Mouse (Mus musculus) hindbrain, embryonic 14.5 days (tissue): Measurements from ENCODE around the gene Cmc1. TPM values are rescaled to one million over a fixed set of nuclear protein-coding genes. Genes with fewer than 3 reads are reported as not detected.
A peak's percentile ranks its signal among the peaks of the same experiment; 100 is the strongest.

Experiments used
- ATAC-seq: fragments of 200-750 bp; cut with Nextera tagmentation; 2 replicates; pipeline ENCODE4 v1.8.0; 2017; ENCODE audit warnings: moderate number of reproducible peaks, mild to moderate bottlenecking, moderate TSS enrichment, moderate library complexity; ENCODE audit not compliant: low FRiP score
- DNase-seq: peaks from one replicate; pipeline ENCODE4 v3.0.0-alpha.2; 2015; ENCODE audit warnings: low spot score
- H3K27ac ChIP-seq: fragments of 300-500 bp; sonication (generic); 2 replicates; pipeline ENCODE4 v1.5.1; 2014; ENCODE audit warnings: mild to moderate bottlenecking, moderate library complexity
- H3K27me3 ChIP-seq: fragments of 300-500 bp; sonication (generic); 2 replicates; pipeline ENCODE4 v1.6.1; 2014; ENCODE audit warnings: mild to moderate bottlenecking, low read length, mixed read lengths; ENCODE audit not compliant: control insufficient read depth, insufficient read depth
- H3K36me3 ChIP-seq: fragments of 300-500 bp; sonication (generic); replicated peaks from 2 replicates; pipeline ENCODE4 v1.6.1; 2014; ENCODE audit not compliant: control insufficient read depth, insufficient read depth
- H3K4me1 ChIP-seq: fragments of 300-500 bp; sonication (generic); replicated peaks from 2 replicates; pipeline ENCODE4 v1.6.1; 2014; ENCODE audit warnings: antibody characterized with exemption, low read length, mixed read lengths; ENCODE audit not compliant: control insufficient read depth, insufficient read depth
- H3K4me2 ChIP-seq: fragments of 300-500 bp; sonication (generic); replicated peaks from 2 replicates; pipeline ENCODE4 v1.6.1; 2014; ENCODE audit warnings: mild to moderate bottlenecking, moderate library complexity
- H3K4me3 ChIP-seq: fragments of 300-500 bp; sonication (generic); replicated peaks from 2 replicates; pipeline ENCODE4 v1.5.1; 2014; ENCODE audit warnings: mild to moderate bottlenecking, low read length
- H3K9ac ChIP-seq: fragments of 300-500 bp; sonication (generic); 2 replicates; pipeline ENCODE4 v1.6.1; 2014
- H3K9me3 ChIP-seq: fragments of 300-500 bp; sonication (generic); 2 replicates; pipeline ENCODE4 v1.6.1; 2016; ENCODE audit warnings: low read length; ENCODE audit not compliant: control insufficient read depth
- WGBS: fragments of 180-500 bp; shearing (Covaris S2); extraction: QIAGEN DNeasy Blood & Tissue Kit; methylation state at CpG from one replicate; pipeline ENCODE4 v1.1.7; 2014; 5-methylcytosine and 5-hydroxymethylcytosine counted together
- polyA plus RNA-seq: library from polyadenylated mRNA; unstranded; fragments of >200 nt; fragmentation: Nextera tagmentation; extraction: Ambion mirVana; gene quantifications from 2 replicates; pipeline ENCODE4 v1.2.1, GENCODE M21; 2014

Gene Cmc1
- polyA plus RNA-seq, 1 experiment from 2014 or later, result 48.6 TPM

- WGBS, result 29% methylated on average over 1 of the region's 1 CpGs
- H3K9ac ChIP-seq, result no peak overlapping the region
- no peaks in the 10 kb centered on the region for H3K9me3 ChIP-seq
- H3K27ac ChIP-seq, result no peak overlapping the region
- H3K4me2 ChIP-seq, result no peak overlapping the region
- no peak overlapping the region for H3K4me3 ChIP-seq
- DNase-seq, result peak; percentile 76
- no peaks in the 10 kb centered on the region for H3K27me3 ChIP-seq
- H3K36me3 ChIP-seq, result peaks cover 63% of the 10 kb centered on the region
- ATAC-seq, result no peak
- H3K4me1 ChIP-seq, result no peaks in the 10 kb centered on the region
Measured at GRCm38 (mm10) chr9:118053286-118053685, 96.7 kb downstream of the Cmc1 start.

DNA sequence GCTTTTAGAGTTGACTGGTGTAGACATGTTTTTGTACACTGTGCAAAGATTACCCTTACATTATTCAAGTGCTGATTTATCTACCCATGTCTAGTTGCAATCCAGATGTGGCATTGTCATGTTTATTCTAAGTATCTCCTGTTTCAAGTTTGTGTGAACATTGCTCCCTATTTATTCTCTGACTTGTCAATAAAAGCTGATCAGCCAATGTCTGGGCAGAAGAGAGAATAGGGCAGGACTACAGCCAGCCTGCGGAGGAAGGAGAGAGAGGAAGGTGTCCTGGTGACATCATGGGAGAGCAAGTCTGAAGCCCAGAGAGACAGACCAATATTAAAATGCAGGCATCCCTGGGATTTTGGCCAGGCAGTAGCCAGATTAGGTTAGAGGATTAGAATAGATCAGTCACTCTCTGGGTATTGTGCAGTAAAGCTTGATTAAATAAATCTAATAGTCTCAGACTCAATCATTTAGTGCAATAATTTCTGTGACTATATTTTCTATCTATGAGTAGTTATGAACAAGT lies 104.9 kb downstream of the Cmc1 start:
- H3K4me1 ChIP-seq, result peaks cover 23% of the 10 kb centered on the region
- no peak for ATAC-seq
- no peaks in the 10 kb centered on the region for H3K9me3 ChIP-seq
- DNase-seq, result no peak
- H3K4me2 ChIP-seq, result no peak overlapping the region
- H3K9ac ChIP-seq, result no peak overlapping the region
- H3K4me3 ChIP-seq, result no peak overlapping the region
- no peaks in the 10 kb centered on the region for H3K27me3 ChIP-seq
- peaks cover 18% of the 10 kb centered on the region for H3K36me3 ChIP-seq
- WGBS, result 68% methylated on average over 1 of the region's 1 CpGs
- H3K27ac ChIP-seq, result no peak overlapping the region

GRCm38 (mm10) chr9:118043581-118043980 lies 106.4 kb downstream of the Cmc1 start:
- no peak overlapping the region for H3K4me3 ChIP-seq
- no peaks in the 10 kb centered on the region for H3K9me3 ChIP-seq
- no peaks in the 10 kb centered on the region for H3K27me3 ChIP-seq
- H3K27ac ChIP-seq, result no peak overlapping the region
- no peak overlapping the region for H3K9ac ChIP-seq
- no peak overlapping the region for H3K4me2 ChIP-seq
- 92% methylated on average over 3 of the region's 3 CpGs for WGBS
- ATAC-seq, result no peak
- peaks cover 26% of the 10 kb centered on the region for H3K4me1 ChIP-seq
- H3K36me3 ChIP-seq, result peaks cover 8% of the 10 kb centered on the region
- DNase-seq, result no peak

DNA sequence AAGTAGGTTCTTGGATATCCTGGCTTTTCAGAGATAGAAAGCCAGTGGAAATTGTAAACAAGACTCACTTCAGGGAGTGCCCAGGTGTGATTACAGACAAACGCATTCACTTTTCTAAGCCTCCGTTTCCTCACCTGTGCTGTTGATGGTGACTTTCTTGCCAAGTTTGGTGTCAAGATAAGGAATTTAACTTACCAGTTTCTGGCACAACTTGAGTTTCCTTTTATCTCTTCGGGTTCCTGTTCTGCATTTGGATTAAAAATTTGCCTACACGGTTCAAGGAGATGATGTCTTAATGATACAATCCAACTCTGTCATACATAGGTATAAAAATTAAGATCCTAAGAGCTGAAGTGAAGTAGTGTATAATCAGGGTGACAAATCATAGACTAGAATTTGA lies 107.2 kb downstream of the Cmc1 start:
- Histone ChIP-seq H3K4me3 (no peak overlapping the region), H3K36me3 (peaks cover 4% of the 10 kb centered on the region; the same call in 1 of the 2 replicates), H3K27me3 (no peaks in the 10 kb centered on the region), H3K27ac (no peak overlapping the region), H3K4me1 (peaks cover 26% of the 10 kb centered on the region), H3K9me3 (no peaks in the 10 kb centered on the region), H3K9ac (no peak overlapping the region), H3K4me2 (peak overlapping the region; percentile 74)
- ATAC-seq, result no peak
- no peak for DNase-seq
- WGBS, result 94% methylated on average over 4 of the region's 4 CpGs

GRCm38 (mm10) chr9:118041646-118042045 lies 108.3 kb downstream of the Cmc1 start:
- Histone ChIP-seq H3K9me3 (no peaks in the 10 kb centered on the region), H3K27ac (no peak overlapping the region), H3K36me3 (no peaks in the 10 kb centered on the region), H3K9ac (peak overlapping the region; percentile 89), H3K4me1 (peaks cover 26% of the 10 kb centered on the region), H3K4me2 (peak overlapping the region; percentile 74), H3K27me3 (no peaks in the 10 kb centered on the region), H3K4me3 (peak overlapping the region; percentile 75)
- ATAC-seq (no peak), DNase-seq (no peak)
- WGBS, result 17% methylated on average over 5 of the region's 5 CpGs

- no peaks in the 10 kb centered on the region for H3K9me3 ChIP-seq
- WGBS, result 1% methylated on average over 21 of the region's 21 CpGs
- no peaks in the 10 kb centered on the region for H3K36me3 ChIP-seq
- peaks cover 26% of the 10 kb centered on the region for H3K4me1 ChIP-seq
- ATAC-seq (no peak), DNase-seq (peak; percentile 34)
- H3K4me2 ChIP-seq, result peak overlapping the region; percentile 74
- peak overlapping the region; percentile 89 for H3K9ac ChIP-seq
- peak overlapping the region; percentile 75 for H3K4me3 ChIP-seq
- no peaks in the 10 kb centered on the region for H3K27me3 ChIP-seq
- peak overlapping the region; percentile 97 for H3K27ac ChIP-seq
Measured at GRCm38 (mm10) chr9:118041022-118041400, 109.0 kb downstream of the Cmc1 start.

DNA sequence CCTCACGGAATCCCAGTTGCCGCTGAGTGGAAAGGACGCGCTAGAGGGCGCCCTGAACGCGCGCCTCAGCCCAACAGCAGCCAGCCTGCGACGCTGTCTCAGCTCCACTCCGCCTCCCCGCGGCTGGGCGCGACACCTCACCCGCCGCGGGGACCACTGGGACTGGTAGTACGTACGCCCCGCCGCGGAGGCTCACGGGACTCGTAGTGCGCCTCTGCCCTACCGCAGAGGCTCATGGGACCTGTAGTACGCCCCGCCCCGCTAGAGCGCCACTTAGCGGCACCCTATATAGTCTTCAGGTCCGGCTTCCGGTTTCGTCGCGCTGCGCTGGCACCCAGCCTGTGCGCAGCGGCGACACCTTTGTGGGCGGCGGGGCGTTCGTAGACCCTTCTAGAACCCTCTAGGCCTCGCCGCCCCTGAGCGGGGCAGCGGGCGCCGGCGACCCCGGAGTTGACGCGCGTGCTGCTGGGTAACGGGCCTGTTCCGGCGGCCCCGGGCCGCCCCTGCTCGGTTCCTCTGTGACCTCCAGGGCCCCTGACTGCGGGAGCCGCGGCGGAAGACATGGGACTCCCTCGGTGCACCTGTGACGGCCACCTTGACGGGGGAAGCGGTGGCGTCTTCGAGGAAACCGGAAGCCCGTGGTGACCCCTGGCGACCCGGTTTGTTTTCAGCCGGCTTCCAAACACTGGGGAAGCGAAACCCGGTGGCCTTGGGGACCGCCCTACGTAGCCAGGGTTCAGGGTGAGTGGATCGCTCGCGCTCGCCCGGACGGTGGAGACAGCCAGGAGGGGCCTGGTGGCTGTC lies 109.6 kb downstream of the Cmc1 start, which contains the start of gene Azi2:
Gene Azi2, plus strand, starts transcription at position 282 of the 804 bp plus-strand sequence.
- Histone ChIP-seq H3K27me3 (no peaks in the 10 kb centered on the region), H3K4me2 (peak within 1 kb of the TSS; percentile 74), H3K4me3 (peak within 1 kb of the TSS; percentile 75), H3K9me3 (no peaks in the 10 kb centered on the region), H3K4me1 (peaks cover 26% of the 10 kb centered on the region), H3K9ac (peak within 1 kb of the TSS; percentile 89), H3K27ac (peak within 1 kb of the TSS; percentile 97), H3K36me3 (no peaks in the 10 kb centered on the region)
- ATAC-seq (peak; percentile 98), DNase-seq (peak; percentile 99)
- under 1% methylated on average over 81 of the region's 87 CpGs for WGBS

GRCm38 (mm10) chr9:118034990-118035389 lies 115.0 kb downstream of the Cmc1 start:
- ATAC-seq (no peak), DNase-seq (no peak)
- Histone ChIP-seq H3K4me3 (no peak overlapping the region), H3K4me1 (peaks cover 3% of the 10 kb centered on the region; the same call in 1 of the 2 replicates), H3K27me3 (no peaks in the 10 kb centered on the region), H3K27ac (no peak overlapping the region), H3K9me3 (no peaks in the 10 kb centered on the region), H3K36me3 (no peaks in the 10 kb centered on the region), H3K9ac (no peak overlapping the region), H3K4me2 (no peak overlapping the region)
- WGBS, result 87% methylated on average over 3 of the region's 3 CpGs

DNA sequence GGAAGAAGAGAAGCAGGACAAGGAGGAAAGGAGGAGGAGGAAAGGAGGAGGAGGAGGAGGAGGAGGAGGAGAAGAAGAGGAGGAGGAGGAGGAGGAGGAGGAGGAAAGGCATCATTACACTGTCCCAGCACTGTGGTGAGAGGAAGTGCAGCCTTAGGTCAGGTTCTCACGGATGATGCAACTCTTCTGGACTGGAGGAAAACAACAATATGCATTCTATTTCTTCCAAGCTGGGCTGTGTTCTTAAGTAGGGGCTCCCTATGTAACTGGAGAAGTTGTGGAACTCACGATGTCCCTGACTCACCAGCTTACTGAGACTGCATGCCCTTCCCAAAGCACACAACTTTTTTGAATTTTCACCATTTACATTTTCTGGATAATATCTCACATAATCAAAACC lies 118.3 kb downstream of the Cmc1 start:
- Histone ChIP-seq H3K27ac (no peak overlapping the region), H3K4me2 (no peak overlapping the region), H3K9me3 (no peaks in the 10 kb centered on the region), H3K9ac (no peak overlapping the region), H3K27me3 (no peaks in the 10 kb centered on the region), H3K4me1 (no peaks in the 10 kb centered on the region), H3K4me3 (no peak overlapping the region), H3K36me3 (no peaks in the 10 kb centered on the region)
- ATAC-seq (no peak), DNase-seq (no peak)
- WGBS, result 68% methylated on average over 2 of the region's 2 CpGs
